Mouse (Mus musculus): Measurements from ENCODE around the gene Wwox. TPM values are rescaled to one million over a fixed set of nuclear protein-coding genes. Genes with fewer than 3 reads are reported as not detected.
A peak's percentile ranks its signal among the peaks of the same experiment; 100 is the strongest.

Gene Wwox
- polyA plus RNA-seq, 1 experiment: 11.6 TPM

- DNase-seq (ENCODE audit: low read depth): no peak
Observed at GRCm38 (mm10) chr8:114468526-114469207, 29.2 kb downstream of the Wwox start.

DNA sequence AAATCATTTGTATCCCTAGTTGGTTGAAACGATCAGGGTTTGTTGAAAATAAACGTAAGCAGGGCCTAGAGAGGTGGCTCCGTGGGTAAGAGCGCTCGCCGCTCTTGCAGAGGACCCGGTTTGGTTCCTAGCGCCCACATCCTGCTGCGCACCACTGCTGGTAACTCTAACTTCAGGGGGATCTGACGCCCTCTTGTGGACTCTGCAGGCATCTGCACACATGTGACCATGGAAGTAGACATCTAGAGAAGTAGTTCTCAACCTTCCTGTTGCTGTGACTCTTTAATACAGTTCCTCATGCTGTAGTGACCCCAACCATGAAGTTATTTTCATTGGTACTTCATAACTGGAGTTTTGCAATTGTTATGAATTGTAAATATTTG is 29.7 kb downstream of the Wwox start:
- no peak for DNase-seq (ENCODE audit: low read depth)

GRCm38 (mm10) chr8:114473546-114473945 is 34.1 kb downstream of the Wwox start:
- DNase-seq (ENCODE audit: low read depth): no peak

- no peak for DNase-seq (ENCODE audit: low read depth)
Observed at GRCm38 (mm10) chr8:114476919-114477318, 37.5 kb downstream of the Wwox start.

DNA sequence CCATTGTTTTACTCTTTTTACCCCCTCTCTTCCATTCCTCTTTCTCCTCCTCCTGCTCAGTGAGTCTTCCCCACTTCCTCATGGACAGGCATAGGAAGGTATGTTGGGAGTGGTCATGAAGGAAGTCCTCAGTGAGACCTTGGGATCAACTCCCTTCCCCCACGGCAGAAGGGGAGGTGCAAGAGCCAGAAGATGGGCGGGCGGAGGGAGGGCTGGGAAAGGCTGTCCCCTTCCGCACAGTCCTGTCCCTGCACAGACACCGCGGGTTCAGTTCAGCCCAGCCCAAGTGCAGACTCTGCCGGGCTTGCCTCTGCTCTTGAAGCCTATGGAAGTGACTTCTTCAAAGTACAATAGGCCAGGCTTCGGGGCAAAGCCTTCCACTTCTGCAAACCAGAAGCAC is 38.3 kb downstream of the Wwox start:
- DNase-seq (ENCODE audit: low read depth): no peak

GRCm38 (mm10) chr8:114479749-114480148 is 40.3 kb downstream of the Wwox start:
- no peak for DNase-seq (ENCODE audit: low read depth)

- peak; percentile 24 for DNase-seq (ENCODE audit: low read depth)
Observed at GRCm38 (mm10) chr8:114491662-114492160, 52.3 kb downstream of the Wwox start.

DNA sequence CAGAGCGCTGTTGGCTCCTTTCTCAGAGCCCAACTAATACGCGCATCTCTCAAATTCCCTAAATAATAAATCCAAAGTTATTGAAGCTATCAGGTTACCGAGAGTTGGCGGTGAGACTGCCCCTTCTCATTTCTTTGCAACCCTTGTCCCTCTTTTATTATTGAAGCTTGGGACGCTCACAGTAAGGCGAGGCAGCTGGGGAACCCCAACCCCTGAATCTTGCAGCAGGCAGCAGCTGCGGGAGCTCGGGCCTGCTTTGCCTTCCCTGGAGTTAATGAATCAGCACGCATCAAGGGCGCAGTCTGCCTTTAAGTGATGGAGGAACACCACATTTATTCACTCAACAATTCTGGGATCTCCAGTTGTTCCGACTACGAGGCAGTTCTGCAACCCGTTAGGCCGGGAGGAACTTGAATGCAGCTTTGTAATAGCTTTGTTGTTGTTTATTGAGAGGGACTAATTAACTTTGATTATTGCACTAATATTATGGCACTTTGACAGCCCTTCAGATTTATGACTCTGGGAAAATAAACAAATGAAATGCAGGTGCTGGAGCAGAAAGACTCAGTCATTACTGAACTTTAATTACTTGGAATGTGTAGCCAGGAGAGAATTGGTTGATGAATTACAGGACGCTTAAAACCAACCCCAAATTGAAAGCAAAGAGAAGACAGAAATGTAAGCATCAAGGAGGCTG is 60.1 kb downstream of the Wwox start:
- DNase-seq (ENCODE audit: low read depth): no peak

- DNase-seq (ENCODE audit: low read depth): no peak
Observed at GRCm38 (mm10) chr8:114501906-114502305, 62.5 kb downstream of the Wwox start.

DNA sequence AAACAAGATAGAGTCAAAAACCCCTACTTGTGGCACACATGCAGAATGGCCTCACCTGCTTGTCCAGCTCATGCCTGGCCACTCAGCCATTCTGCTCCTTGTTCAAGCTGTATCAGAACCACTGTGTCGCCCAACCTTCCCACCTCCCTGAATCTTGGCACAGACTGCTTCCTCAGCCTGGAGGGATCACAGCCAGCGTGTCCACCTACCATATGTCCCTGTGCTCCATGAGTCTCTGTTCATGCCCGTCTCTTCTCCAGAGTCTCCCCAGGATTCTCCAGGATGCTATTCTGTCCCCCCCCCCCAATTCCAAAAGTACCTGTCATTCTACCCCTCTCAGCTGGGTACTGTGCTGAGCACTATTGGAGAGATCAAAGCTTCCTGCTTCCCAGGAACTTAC is 63.7 kb downstream of the Wwox start:
- no peak for DNase-seq (ENCODE audit: low read depth)

DNA sequence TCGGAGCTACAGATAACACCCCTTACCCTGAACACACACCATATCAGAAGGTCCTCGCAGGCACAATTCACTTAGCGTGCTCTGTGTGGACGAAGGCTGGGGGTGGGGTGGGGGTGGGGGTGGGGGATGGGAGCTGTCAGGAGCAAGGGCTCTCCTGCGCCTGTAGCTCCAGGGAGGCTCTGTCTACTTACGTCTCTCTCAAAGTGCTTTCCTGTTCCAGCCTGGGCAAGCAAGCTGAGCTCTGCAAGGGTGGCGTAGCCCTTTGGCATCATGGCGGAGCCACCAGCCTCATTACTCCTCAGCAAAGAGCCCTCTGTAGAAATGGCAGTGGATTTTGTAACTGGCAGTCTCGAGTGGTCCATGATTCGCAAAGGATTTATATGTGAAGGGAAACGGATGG is 65.4 kb downstream of the Wwox start:
- no peak for DNase-seq (ENCODE audit: low read depth)

DNA sequence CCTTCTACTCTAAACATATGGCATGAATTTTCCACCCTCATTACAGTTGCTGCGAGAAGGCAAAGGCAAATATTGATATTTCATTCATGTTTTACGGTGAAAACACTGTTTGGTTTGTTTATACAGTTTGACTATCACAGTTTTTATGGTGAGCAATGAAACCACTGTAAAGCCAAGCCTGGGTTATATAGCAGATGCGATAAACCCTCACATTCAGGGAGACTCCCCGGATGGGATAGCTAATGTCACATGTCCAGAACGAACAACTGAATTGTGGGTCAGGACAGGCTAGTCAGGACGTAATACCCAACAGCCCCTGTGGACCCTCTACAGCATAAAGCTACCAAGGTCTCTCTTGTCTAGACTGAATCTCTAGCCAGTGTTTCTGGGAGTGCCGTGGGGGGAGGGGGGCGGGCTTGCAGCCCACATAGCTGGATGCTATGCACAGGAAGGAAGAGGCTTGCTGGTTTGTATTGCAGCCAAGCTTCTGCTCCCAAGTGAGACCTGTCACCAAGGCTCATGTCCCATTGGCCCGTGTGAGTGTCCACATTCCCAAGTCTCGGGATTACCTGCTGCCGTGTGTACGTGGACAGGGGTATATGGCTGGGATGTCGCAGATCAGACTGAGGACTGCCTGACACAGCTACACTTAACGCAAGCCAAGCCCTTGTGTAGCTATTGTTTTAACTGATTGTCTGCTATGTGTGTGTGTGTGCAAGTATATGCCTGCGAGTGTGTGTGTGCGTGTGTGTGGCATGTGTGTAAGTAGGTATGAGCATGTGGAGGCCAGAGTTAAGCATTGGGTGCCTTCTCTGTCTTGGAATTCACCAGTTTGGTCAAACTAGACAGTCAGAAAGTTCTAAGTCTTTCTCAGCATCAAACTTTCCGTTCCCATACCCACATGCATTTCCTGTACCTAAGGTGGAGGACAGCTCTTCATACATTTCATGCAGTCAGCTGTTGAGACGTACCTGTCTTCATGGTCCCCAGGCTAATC is 66.2 kb downstream of the Wwox start:
- DNase-seq (ENCODE audit: low read depth): no peak

DNA sequence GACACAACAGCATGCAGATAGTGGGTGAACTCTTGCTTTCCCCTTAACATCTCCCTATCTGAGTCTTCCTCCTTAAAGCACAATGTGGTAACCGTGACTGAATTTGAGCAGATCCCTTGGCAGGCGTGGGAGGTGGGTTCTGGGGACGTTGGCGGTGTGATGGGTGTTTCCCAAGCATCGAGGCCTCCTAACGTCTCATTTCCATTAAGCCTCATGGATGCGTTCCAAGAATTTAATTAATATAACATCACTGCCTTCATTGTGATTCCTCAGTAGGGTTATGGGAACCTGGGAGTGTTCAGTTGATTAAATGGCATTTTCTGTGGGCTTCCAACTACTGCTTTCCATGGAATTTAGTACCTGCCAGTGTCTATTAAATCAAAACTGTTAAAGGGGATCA is 67.9 kb downstream of the Wwox start:
- DNase-seq (ENCODE audit: low read depth): no peak

DNA sequence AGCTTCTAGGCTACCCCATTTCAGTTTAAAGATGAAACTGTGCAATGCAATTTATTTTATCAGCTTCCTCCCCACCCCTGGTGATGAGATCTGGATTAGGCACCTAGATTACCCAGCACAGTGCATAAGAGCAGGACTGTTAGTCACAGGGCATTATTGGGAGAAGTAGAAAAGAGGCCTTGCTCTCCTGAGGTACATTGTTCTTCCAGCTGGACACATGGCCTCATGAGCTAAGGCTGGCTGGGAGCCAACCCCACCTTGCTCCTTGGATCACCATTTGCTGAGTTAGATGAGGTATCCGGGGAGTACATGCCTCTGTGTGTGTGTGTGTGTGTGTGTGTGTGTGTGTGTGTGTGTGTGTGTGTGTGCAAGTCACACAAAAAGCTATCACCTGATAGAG is 70.8 kb downstream of the Wwox start:
- no peak for DNase-seq (ENCODE audit: low read depth)

- DNase-seq (ENCODE audit: low read depth): no peak
Observed at GRCm38 (mm10) chr8:114512075-114512935, 72.8 kb downstream of the Wwox start.

- no peak for DNase-seq (ENCODE audit: low read depth)
Observed at GRCm38 (mm10) chr8:114514692-114515091, 75.2 kb downstream of the Wwox start.

- no peak for DNase-seq (ENCODE audit: low read depth)
Observed at GRCm38 (mm10) chr8:114523061-114523460, 83.6 kb downstream of the Wwox start.

DNA sequence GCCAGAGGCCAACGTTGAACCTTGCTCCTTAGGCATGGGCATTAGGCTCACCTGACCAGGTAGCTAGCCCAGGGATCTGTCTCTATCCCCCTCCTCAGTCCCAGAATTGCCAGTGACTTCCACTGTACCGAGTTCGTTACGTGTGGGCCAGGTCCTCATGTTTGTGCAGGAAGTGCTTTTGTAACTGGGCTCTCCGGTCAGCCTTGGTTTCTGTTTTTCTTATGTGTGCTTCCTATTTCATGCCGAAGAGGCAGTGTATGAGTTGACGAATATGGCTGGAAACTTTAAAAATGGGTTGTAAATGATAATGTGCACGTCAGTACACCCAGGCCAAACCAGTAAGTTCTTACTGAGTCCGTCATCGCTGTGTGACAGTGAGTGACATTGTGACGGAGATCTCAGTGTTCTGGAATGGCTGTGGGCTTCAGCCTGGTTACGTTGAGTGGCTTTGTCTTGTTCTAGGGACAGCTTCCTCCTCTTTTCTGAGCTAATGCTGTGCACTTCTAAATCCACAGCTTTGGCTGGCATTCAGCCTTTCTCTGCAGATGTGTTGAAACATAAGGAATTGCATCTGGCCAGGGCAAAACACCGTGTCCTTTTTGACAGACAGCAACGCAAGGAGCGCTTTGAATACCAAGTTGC is 87.3 kb downstream of the Wwox start:
- no peak for DNase-seq (ENCODE audit: low read depth)

DNA sequence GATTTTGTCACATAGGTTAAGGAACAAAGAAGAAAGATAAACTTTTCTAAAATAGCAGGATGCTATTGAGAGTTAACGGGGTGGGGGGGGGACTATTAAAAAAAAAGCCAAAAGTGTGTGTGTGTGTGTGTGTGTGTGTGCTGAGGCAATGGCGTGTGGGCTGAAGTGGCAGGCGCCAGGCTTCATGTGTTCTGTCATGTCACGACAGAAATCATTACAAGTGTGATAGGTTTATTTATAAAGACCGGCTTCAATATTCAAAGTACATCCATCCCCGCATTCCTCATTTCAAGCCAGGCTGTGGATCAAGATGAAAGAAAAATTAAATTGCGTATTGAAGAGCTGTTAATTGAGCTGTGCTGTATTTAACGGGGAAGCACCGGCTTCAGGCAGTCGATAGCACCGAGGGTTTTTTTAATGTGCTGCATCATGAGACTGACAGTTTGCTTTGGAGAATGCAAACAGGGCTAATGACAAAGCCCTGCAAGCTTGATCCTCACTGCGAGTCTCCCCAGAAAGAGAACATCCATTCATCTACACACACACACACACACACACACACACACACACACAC is 88.3 kb downstream of the Wwox start:
- DNase-seq (ENCODE audit: low read depth): no peak

GRCm38 (mm10) chr8:114529581-114529980 is 90.1 kb downstream of the Wwox start:
- DNase-seq (ENCODE audit: low read depth): no peak

All from gonadal fat pad, adult 2 months (tissue).